Mouse (Mus musculus): Measurements from ENCODE around the gene Dus2.

Dus2 gene

GRCm38 (mm10) chr8:106076612-106077011, 85.5 kb downstream of the Dus2 start:
- no peak for DNase-seq (ENCODE audit: low spot score)

DNA sequence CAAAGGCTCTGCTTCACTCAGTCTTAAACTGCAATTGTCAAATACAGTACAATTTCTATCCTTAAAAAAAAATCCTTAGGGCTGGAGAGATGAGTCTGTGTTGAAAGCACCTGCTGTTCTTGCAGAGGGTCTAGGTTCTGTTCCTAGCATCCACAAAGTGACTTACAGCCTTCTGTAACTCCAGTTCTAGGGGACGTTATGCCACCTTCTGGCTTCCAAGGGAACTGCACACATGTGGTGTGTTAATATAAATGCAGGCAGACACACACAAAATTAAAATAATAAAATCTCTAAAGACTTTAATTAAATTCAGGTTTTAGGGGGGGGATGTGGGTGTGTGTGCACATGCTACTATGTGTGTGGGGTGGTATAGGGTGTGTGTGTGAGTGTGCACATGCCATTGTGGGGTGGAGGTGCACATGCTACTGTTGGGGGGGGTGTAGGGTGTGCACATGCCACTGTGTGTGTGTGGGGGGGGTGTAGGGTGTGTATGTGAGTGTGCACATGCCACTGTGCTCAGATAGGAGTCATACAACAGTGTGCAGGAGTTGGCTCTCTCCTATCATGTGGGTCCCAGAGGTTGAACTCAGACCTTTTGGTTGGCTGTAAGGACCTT, 86.4 kb downstream of the Dus2 start:
- no peak for DNase-seq (ENCODE audit: low spot score)

GRCm38 (mm10) chr8:106102321-106102720, 111.2 kb downstream of the Dus2 start:
- no peak for DNase-seq (ENCODE audit: low spot score)
